Mouse (Mus musculus): ENCODE measurements at regions not wholly inside any gene's neighbourhood (a gene's known extent, or its start where the extent isn't known, plus 50 kb on each side); places are given as distances from the start of the nearest gene placed in this dataset.

DNA sequence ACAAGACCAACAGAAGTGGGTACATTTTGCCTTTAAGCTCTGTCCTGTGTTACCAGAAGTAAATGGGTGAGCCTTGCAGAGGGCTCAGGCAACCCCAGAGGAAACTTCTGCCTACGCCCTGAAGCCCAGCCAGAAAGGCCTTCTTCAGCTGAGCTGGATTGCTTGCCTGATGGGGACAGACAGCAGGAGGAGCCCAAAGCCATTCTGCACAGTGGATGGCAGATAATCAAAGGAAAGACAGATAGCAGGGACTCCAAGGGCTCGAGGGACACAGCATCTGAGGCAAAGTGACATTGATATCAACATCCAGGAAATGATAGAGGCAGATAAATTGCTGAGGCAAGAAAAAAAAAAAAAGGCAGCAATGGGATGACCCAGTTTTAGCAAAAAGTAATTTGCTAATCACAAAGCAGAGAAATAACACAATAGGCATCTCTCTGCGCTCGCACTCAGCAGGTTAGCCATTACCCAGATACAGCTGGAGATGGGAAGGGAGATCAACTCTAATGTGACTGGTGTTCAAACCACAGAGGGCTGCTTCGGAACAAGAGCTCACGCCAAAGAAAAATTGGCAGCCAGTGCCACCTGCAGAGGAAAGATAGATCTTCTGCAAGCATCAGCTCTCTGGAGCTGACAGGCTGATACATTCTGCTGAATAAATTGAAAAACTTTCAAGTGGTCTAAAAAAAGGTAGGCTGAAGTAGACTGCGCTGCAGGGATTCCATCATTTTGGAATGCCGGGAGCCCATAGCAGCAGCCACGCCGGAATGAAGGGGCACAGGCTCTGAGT lies 494.8 kb downstream of the Prim2 start:
- TF ChIP-seq CTCF (conservative IDR thresholded peaks at IDR 0.05; ENCODE audit: low read length) (no peak), NANOG (IDR thresholded peaks at IDR 0.05; ENCODE audit: borderline replicate concordance, low read length) (no peak), POU5F1 (IDR thresholded peaks at IDR 0.05; ENCODE audit: borderline replicate concordance, low read length) (no peak)

Data from E14TG2a.4 (cell line).